Mouse (Mus musculus): ENCODE measurements around the gene B4galnt1. TPM values are rescaled to one million over a fixed set of nuclear protein-coding genes. Genes with fewer than 3 reads are reported as not detected.

Gene B4galnt1
- polyA plus RNA-seq, 1 experiment from 2014 or later: 27.2 TPM

DNA sequence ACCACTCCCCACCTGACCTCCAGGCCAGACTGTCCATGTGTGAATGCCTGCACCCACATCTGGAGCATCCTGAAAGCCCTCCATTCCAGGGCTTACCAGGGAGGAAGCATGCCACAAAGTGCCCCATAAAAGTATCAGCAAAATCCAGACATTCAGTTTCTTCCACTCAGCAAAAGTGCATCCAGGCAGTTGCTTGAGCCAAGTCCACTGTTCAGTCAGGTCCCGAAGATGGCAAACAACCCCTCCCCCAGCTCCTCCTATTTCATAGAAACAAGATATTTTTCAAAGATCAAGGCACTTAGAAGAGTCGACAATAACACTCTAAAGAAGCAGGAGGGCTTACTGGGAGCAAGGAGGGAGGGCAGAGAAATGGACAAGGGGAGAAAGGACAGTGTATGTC lies 33.5 kb downstream of the B4galnt1 start:
- Histone ChIP-seq H3K4me1 (ENCODE audit: insufficient read depth) (peaks cover 24% of the 10 kb centered on the region), H3K4me3 (ENCODE audit: low read depth, low read length) (no peak overlapping the region), H3K36me3 (replicated peaks; ENCODE audit: insufficient read depth, low read length) (peaks cover 45% of the 10 kb centered on the region), H3K9ac (replicated peaks) (no peak overlapping the region), H3K4me2 (ENCODE audit: low read depth, low read length) (no peak overlapping the region), H3K9me3 (ENCODE audit: low read length) (no peaks in the 10 kb centered on the region), H3K27me3 (ENCODE audit: insufficient read depth, low read length) (no peaks in the 10 kb centered on the region), H3K27ac (ENCODE audit: low read depth) (0 out of 2 replicates have a peak overlapping the region, but pooled peaks have one; percentile 11)
- DNase-seq (no peak), ATAC-seq (no peak)
- 58% methylated on average over 2 of the region's 2 CpGs for WGBS (ENCODE audit: insufficient replicate concordance)
- TF ChIP-seq EP300 (IDR thresholded peaks at IDR 0.05; ENCODE audit: low read depth): no peak
- no peak for TF ChIP-seq CTCF (IDR thresholded peaks at IDR 0.05; ENCODE audit: low read depth)

DNA sequence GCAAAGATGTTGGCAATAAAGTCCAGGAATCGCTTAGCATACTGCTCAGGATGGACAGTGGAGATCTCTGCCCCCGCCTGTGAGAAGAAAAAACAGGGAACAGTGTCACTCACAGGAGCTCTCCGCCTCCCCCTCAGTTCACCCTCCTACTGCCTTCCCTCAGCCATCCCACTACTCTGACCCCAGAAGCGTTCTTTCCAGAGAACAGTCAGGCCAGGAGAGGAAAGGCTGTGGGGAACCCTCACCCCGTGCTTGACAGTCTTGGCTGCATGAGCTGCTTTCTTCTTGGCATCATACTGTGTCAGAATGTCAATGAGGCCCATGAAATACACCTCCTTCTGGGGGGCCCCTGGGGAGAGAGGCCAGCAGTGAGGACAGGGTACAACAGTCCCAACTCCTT lies 34.0 kb downstream of the B4galnt1 start:
- Histone ChIP-seq H3K4me3 (ENCODE audit: low read depth, low read length) (no peak overlapping the region), H3K9ac (replicated peaks) (no peak overlapping the region), H3K27me3 (ENCODE audit: insufficient read depth, low read length) (no peaks in the 10 kb centered on the region), H3K4me1 (ENCODE audit: insufficient read depth) (peaks cover 30% of the 10 kb centered on the region), H3K27ac (ENCODE audit: low read depth) (no peak overlapping the region), H3K9me3 (ENCODE audit: low read length) (no peaks in the 10 kb centered on the region), H3K4me2 (ENCODE audit: low read depth, low read length) (no peak overlapping the region), H3K36me3 (replicated peaks; ENCODE audit: insufficient read depth, low read length) (peaks cover 50% of the 10 kb centered on the region)
- TF ChIP-seq EP300 (IDR thresholded peaks at IDR 0.05; ENCODE audit: low read depth) (no peak), CTCF (IDR thresholded peaks at IDR 0.05; ENCODE audit: low read depth) (no peak)
- ATAC-seq: no peak
- WGBS (ENCODE audit: insufficient replicate concordance): 82% methylated on average over 5 of the region's 5 CpGs
- no peak for DNase-seq

DNA sequence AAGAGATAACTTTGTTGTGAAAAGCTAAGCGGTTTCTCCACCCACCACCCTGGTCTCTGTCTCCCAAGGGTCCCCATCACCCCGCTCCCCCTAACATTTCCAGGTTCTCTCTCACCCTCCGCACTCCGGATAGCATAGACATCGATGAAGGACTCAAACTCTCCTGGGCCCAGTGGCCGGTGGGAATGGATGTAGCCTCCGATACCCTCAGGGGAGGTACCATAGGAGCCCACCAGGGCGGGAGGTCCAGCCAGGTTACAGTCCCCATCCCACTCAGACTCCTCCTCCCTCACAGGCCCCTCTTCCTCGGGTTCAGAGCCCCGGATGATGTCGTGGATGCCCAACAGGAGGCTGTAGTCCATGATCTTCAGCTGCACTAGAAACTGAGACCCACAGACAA lies 34.4 kb downstream of the B4galnt1 start:
- 90% methylated on average over 11 of the region's 11 CpGs for WGBS (ENCODE audit: insufficient replicate concordance)

DNA sequence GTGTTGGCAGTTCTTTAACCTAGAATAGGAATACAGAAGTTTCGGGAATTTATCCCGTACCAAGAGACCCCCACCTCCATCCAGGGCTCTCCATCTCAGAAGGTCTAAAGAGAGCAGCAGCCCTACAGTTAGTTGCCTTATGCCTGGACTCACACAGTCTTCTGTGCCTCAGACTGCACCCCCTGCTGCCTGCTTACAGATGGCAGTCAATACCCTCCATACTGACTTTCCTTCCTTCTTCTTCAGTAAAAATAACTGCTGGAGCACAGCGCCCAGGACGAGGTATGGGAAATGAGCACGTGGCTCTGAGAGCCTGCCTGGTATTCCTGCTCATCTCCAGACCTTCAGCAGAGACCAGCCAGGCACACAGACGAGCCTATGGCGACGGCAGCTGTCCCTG lies 35.3 kb downstream of the B4galnt1 start:
- peaks cover 52% of the 10 kb centered on the region for H3K36me3 ChIP-seq (replicated peaks; ENCODE audit: insufficient read depth, low read length)
- WGBS (ENCODE audit: insufficient replicate concordance): 86% methylated on average over 8 of the region's 8 CpGs
- H3K9me3 ChIP-seq (ENCODE audit: low read length): no peaks in the 10 kb centered on the region
- ATAC-seq (no peak), DNase-seq (no peak)
- no peak overlapping the region for H3K4me2 ChIP-seq (ENCODE audit: low read depth, low read length)
- H3K4me3 ChIP-seq (ENCODE audit: low read depth, low read length): no peak overlapping the region
- no peak overlapping the region for H3K9ac ChIP-seq (replicated peaks)
- H3K27me3 ChIP-seq (ENCODE audit: insufficient read depth, low read length): no peaks in the 10 kb centered on the region
- peaks cover 22% of the 10 kb centered on the region for H3K4me1 ChIP-seq (ENCODE audit: insufficient read depth)
- H3K27ac ChIP-seq (ENCODE audit: low read depth): no peak overlapping the region
- no peak for TF ChIP-seq EP300 (IDR thresholded peaks at IDR 0.05; ENCODE audit: low read depth)
- TF ChIP-seq CTCF (IDR thresholded peaks at IDR 0.05; ENCODE audit: low read depth): peak; percentile 40

More for the DNA sequence above, 34.4 kb downstream of the B4galnt1 start:
- peaks cover 51% of the 10 kb centered on the region for H3K36me3 ChIP-seq (replicated peaks; ENCODE audit: insufficient read depth, low read length)
- H3K27ac ChIP-seq (ENCODE audit: low read depth): no peak overlapping the region
- DNase-seq: no peak
- TF ChIP-seq EP300 (IDR thresholded peaks at IDR 0.05; ENCODE audit: low read depth) (no peak), CTCF (IDR thresholded peaks at IDR 0.05; ENCODE audit: low read depth) (no peak)
- no peaks in the 10 kb centered on the region for H3K27me3 ChIP-seq (ENCODE audit: insufficient read depth, low read length)
- no peak overlapping the region for H3K9ac ChIP-seq (replicated peaks)
- no peak overlapping the region for H3K4me2 ChIP-seq (ENCODE audit: low read depth, low read length)
- H3K4me3 ChIP-seq (ENCODE audit: low read depth, low read length): no peak overlapping the region
- no peak for ATAC-seq
- H3K9me3 ChIP-seq (ENCODE audit: low read length): no peaks in the 10 kb centered on the region
- H3K4me1 ChIP-seq (ENCODE audit: insufficient read depth): peaks cover 27% of the 10 kb centered on the region

DNA sequence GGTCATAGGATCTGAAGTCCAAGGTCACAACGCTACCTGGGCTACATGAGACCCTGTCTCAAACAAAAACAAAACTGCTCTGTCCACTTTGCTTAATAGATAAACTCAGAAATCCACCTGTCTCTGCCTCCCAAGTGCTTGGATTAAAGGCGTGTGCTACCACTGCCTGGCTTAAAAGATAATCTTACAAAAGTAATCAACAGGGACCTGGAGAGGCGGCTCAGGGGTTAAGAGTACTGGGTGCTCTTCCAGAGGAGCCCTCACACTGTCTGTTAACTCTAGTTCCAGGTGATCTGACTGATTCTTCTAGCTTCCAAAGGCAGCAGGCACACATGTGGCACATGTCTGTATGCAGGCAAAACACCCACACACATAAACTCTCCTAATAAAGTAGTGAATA lies 38.1 kb downstream of the B4galnt1 start:
- no peak overlapping the region for H3K4me3 ChIP-seq (ENCODE audit: low read depth, low read length)
- no peaks in the 10 kb centered on the region for H3K27me3 ChIP-seq (ENCODE audit: insufficient read depth, low read length)
- H3K4me2 ChIP-seq (ENCODE audit: low read depth, low read length): peak overlapping the region; percentile 48
- TF ChIP-seq CTCF (IDR thresholded peaks at IDR 0.05; ENCODE audit: low read depth) (no peak), EP300 (IDR thresholded peaks at IDR 0.05; ENCODE audit: low read depth) (peak; percentile 88)
- peak overlapping the region; percentile 91 for H3K27ac ChIP-seq (ENCODE audit: low read depth)
- 0 out of 2 replicates have a peak overlapping the region, but pooled peaks have one; percentile 33 for H3K9ac ChIP-seq (replicated peaks)
- peaks cover 71% of the 10 kb centered on the region for H3K36me3 ChIP-seq (replicated peaks; ENCODE audit: insufficient read depth, low read length)
- DNase-seq (no peak), ATAC-seq (peak; percentile 62)
- no peaks in the 10 kb centered on the region for H3K9me3 ChIP-seq (ENCODE audit: low read length)
- peaks cover 18% of the 10 kb centered on the region for H3K4me1 ChIP-seq (ENCODE audit: insufficient read depth)
- 62% methylated on average over 3 of the region's 3 CpGs for WGBS (ENCODE audit: insufficient replicate concordance)

DNA sequence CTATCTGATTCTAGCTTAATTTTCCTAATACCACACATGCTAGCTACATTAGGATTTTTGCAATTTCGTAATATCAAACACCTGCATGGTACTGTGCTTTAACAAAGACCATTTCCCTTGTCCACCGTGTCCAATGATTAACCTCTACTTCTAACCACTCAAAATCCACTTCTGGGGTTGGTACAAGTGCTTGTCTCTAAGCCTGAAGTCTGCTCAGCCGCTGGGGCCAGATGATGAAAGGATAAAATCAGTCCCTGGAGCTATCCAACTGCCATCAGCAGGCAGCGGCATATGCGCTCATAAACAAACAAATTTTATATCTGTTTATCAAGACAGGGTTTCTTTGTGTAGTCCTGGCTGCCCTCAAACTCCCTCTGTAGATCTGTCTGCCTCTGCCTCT lies 39.6 kb downstream of the B4galnt1 start:
- ATAC-seq (no peak; the same call in 1 of the 2 replicates), DNase-seq (no peak)
- Histone ChIP-seq H3K27ac (ENCODE audit: low read depth) (peak overlapping the region; percentile 91), H3K9ac (replicated peaks) (peak overlapping the region; percentile 9; the same call in 1 of the 2 replicates), H3K4me1 (ENCODE audit: insufficient read depth) (peaks cover 21% of the 10 kb centered on the region), H3K4me2 (ENCODE audit: low read depth, low read length) (peak overlapping the region; percentile 48), H3K9me3 (ENCODE audit: low read length) (no peaks in the 10 kb centered on the region), H3K27me3 (ENCODE audit: insufficient read depth, low read length) (no peaks in the 10 kb centered on the region), H3K4me3 (ENCODE audit: low read depth, low read length) (0 out of 2 replicates have a peak overlapping the region, but pooled peaks have one; percentile 3), H3K36me3 (replicated peaks; ENCODE audit: insufficient read depth, low read length) (peaks cover 60% of the 10 kb centered on the region)
- TF ChIP-seq CTCF (IDR thresholded peaks at IDR 0.05; ENCODE audit: low read depth) (no peak), EP300 (IDR thresholded peaks at IDR 0.05; ENCODE audit: low read depth) (peak; percentile 69)
- 52% methylated on average over 5 of the region's 5 CpGs for WGBS (ENCODE audit: insufficient replicate concordance)
